Mouse (Mus musculus) stomach, postnatal 0 days (tissue): ENCODE data around the gene Calml4.
"Not testable (repeated sequence)": the region's sequence is repeated elsewhere in the genome, so short reads cannot be mapped to it uniquely, and the experiment has no call there.

Source experiments
- CTCF ChIP-seq: IDR thresholded peaks from 2 replicates; pipeline ENCODE4 v1.5.1; 2016; ENCODE audit warnings: antibody characterized with exemption, low read depth, mild to moderate bottlenecking, moderate library complexity
- EP300 ChIP-seq: optimal IDR thresholded peaks from 2 replicates; pipeline ENCODE3; 2016; ENCODE audit warnings: antibody characterized with exemption

- TF ChIP-seq CTCF, EP300: not testable (repeated sequence)
These were observed 2.2 kb downstream of the Calml4 start for GRCm38 (mm10) chr9:62860102-62860501.
